Mouse (Mus musculus): Measurements from ENCODE around the gene Tenm2. TPM values are rescaled to one million over a fixed set of nuclear protein-coding genes. Genes with fewer than 3 reads are reported as not detected.

The Tenm2 gene
- total and polyA plus RNA-seq, 3 experiments = 0.08 to 0.14 (median 0.12) TPM

GRCm38 (mm10) chr11:36351341-36351740 lies 884.4 kb downstream of the Tenm2 start:
- no peak for TF ChIP-seq CTCF (IDR thresholded peaks at IDR 0.05)
- no peak for TF ChIP-seq POLR2A (IDR thresholded peaks at IDR 0.05; ENCODE audit: insufficient read depth, low read depth, low read length)
- TF ChIP-seq EP300 (IDR thresholded peaks at IDR 0.05; ENCODE audit: insufficient read depth, low read depth, low read length) = no peak
- no peak for DNase-seq
- Histone ChIP-seq H3K4me1 (ENCODE audit: control insufficient read depth, insufficient read depth, low read length) (no peaks in the 10 kb centered on the region), H3K27ac (no peak overlapping the region), H3K79me2 (replicated peaks; ENCODE audit: control insufficient read depth, insufficient read depth, low read length) (no peaks in the 10 kb centered on the region), H3K4me3 (no peak overlapping the region), H3K9ac (ENCODE audit: low read depth, low read length) (no peak overlapping the region), H3K36me3 (ENCODE audit: control insufficient read depth, insufficient read depth, low read length) (no peaks in the 10 kb centered on the region), H3K27me3 (ENCODE audit: control insufficient read depth, insufficient read depth, low read length) (no peaks in the 10 kb centered on the region)
- 71% methylated on average over 6 of the region's 6 CpGs for WGBS
- intact Hi-C loops (cut with DNase I) = no loop called here

DNA sequence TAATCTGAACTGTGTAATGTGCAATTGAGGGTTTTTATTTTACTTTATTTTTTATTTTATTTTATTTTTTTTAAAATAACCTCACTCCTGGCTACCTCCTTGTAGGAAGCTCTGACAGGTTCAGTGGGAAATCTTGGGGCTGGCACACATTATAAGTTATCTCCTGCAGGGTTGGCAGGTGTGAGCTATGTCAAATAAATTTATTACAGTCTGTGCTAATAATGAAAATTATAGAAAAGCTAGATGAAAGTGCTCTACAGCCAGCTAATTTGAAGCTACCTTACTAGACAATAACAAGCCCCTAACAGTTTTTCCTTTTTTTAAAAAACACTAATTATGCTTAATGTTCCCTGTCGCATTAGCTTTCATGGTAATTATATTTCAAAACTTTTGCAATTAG lies 885.5 kb downstream of the Tenm2 start:
- TF ChIP-seq CTCF (IDR thresholded peaks at IDR 0.05) = no peak
- Histone ChIP-seq H3K79me2 (replicated peaks; ENCODE audit: control insufficient read depth, insufficient read depth, low read length) (no peaks in the 10 kb centered on the region), H3K4me1 (ENCODE audit: control insufficient read depth, insufficient read depth, low read length) (no peaks in the 10 kb centered on the region), H3K27me3 (ENCODE audit: control insufficient read depth, insufficient read depth, low read length) (no peaks in the 10 kb centered on the region), H3K4me3 (no peak overlapping the region), H3K36me3 (ENCODE audit: control insufficient read depth, insufficient read depth, low read length) (no peaks in the 10 kb centered on the region), H3K27ac (no peak overlapping the region), H3K9ac (ENCODE audit: low read depth, low read length) (no peak overlapping the region)
- 90% methylated on average over 1 of the region's 1 CpGs for WGBS
- intact Hi-C loops (cut with DNase I) = no loop called here
- no peak for DNase-seq

GRCm38 (mm10) chr11:36349856-36350255 lies 885.9 kb downstream of the Tenm2 start:
- no peak for DNase-seq
- WGBS = 85% methylated on average over 2 of the region's 2 CpGs

DNA sequence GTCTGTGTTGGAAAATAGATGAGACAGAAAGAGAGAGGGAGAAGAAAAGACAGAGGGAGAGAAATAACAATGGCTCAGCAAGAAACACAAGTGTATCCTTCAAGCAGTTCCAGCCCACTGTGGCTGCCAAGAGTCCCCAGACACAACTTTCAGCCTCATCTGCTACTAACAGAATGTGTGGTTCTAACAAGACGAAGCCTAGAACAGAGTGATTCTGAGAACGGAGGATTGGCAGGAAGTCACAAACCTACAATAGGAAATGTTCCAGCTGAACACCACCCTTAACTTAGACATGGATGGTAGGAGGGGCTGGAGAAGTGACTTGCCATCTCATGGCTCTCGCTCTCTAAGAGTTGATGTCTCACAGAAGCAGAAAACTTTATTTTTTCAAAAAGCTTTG lies 894.0 kb downstream of the Tenm2 start:
- WGBS = 67% methylated on average over 3 of the region's 3 CpGs

More at GRCm38 (mm10) chr11:36349856-36350255, 885.9 kb downstream of the Tenm2 start:
- no peaks in the 10 kb centered on the region for H3K36me3 ChIP-seq (ENCODE audit: control insufficient read depth, insufficient read depth, low read length)
- intact Hi-C loops (cut with DNase I) = no loop called here
- H3K9ac ChIP-seq (ENCODE audit: low read depth, low read length) = no peak overlapping the region
- no peaks in the 10 kb centered on the region for H3K79me2 ChIP-seq (replicated peaks; ENCODE audit: control insufficient read depth, insufficient read depth, low read length)
- H3K27ac ChIP-seq = no peak overlapping the region
- no peak overlapping the region for H3K4me3 ChIP-seq
- no peaks in the 10 kb centered on the region for H3K4me1 ChIP-seq (ENCODE audit: control insufficient read depth, insufficient read depth, low read length)
- TF ChIP-seq CTCF (IDR thresholded peaks at IDR 0.05) = no peak
- H3K27me3 ChIP-seq (ENCODE audit: control insufficient read depth, insufficient read depth, low read length) = no peaks in the 10 kb centered on the region

DNA sequence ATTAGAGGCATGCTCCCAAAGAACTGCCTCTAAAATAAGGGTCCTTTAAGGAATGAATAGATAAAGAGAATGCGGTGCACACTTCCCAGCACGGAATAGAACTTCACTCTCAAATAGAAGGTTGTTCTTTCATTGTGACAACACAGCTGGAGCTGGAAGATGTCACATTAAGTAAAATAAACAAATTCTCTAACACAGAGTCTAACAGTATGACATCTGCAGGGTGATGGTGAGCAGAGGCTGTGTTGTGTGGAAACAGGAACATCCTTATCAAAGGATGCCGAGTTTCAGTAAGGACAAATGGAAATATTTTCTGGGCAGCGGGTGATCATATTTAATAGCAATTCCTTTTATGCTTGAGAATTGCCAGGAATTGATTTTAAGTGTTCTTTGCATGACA lies 897.3 kb downstream of the Tenm2 start:
- H3K4me3 ChIP-seq = no peak overlapping the region
- intact Hi-C loops (cut with DNase I) = no loop called here
- H3K27me3 ChIP-seq (ENCODE audit: control insufficient read depth, insufficient read depth, low read length) = no peaks in the 10 kb centered on the region
- H3K36me3 ChIP-seq (ENCODE audit: control insufficient read depth, insufficient read depth, low read length) = no peaks in the 10 kb centered on the region
- no peak for DNase-seq
- no peaks in the 10 kb centered on the region for H3K79me2 ChIP-seq (replicated peaks; ENCODE audit: control insufficient read depth, insufficient read depth, low read length)
- TF ChIP-seq EP300 (IDR thresholded peaks at IDR 0.05; ENCODE audit: insufficient read depth, low read depth, low read length) (no peak), CTCF (IDR thresholded peaks at IDR 0.05) (no peak), POLR2A (IDR thresholded peaks at IDR 0.05; ENCODE audit: insufficient read depth, low read depth, low read length) (no peak)
- no peak overlapping the region for H3K27ac ChIP-seq
- H3K4me1 ChIP-seq (ENCODE audit: control insufficient read depth, insufficient read depth, low read length) = no peaks in the 10 kb centered on the region
- WGBS = 43% methylated on average over 4 of the region's 4 CpGs
- no peak overlapping the region for H3K9ac ChIP-seq (ENCODE audit: low read depth, low read length)

More for the DNA sequence above, 894.0 kb downstream of the Tenm2 start:
- H3K9ac ChIP-seq (ENCODE audit: low read depth, low read length) = no peak overlapping the region
- H3K36me3 ChIP-seq (ENCODE audit: control insufficient read depth, insufficient read depth, low read length) = no peaks in the 10 kb centered on the region
- intact Hi-C loops (cut with DNase I) = no loop called here
- H3K4me3 ChIP-seq = no peak overlapping the region
- H3K27me3 ChIP-seq (ENCODE audit: control insufficient read depth, insufficient read depth, low read length) = no peaks in the 10 kb centered on the region
- TF ChIP-seq POLR2A (IDR thresholded peaks at IDR 0.05; ENCODE audit: insufficient read depth, low read depth, low read length) (no peak), CTCF (IDR thresholded peaks at IDR 0.05) (no peak), EP300 (IDR thresholded peaks at IDR 0.05; ENCODE audit: insufficient read depth, low read depth, low read length) (no peak)
- no peak for DNase-seq
- no peaks in the 10 kb centered on the region for H3K4me1 ChIP-seq (ENCODE audit: control insufficient read depth, insufficient read depth, low read length)
- no peak overlapping the region for H3K27ac ChIP-seq
- no peaks in the 10 kb centered on the region for H3K79me2 ChIP-seq (replicated peaks; ENCODE audit: control insufficient read depth, insufficient read depth, low read length)

- Histone ChIP-seq H3K4me3 (no peak overlapping the region), H3K27ac (no peak overlapping the region), H3K4me1 (ENCODE audit: control insufficient read depth, insufficient read depth, low read length) (no peaks in the 10 kb centered on the region), H3K36me3 (ENCODE audit: control insufficient read depth, insufficient read depth, low read length) (no peaks in the 10 kb centered on the region), H3K27me3 (ENCODE audit: control insufficient read depth, insufficient read depth, low read length) (no peaks in the 10 kb centered on the region), H3K9ac (ENCODE audit: low read depth, low read length) (no peak overlapping the region), H3K79me2 (replicated peaks; ENCODE audit: control insufficient read depth, insufficient read depth, low read length) (no peaks in the 10 kb centered on the region)
- 76% methylated on average over 6 of the region's 6 CpGs for WGBS
- TF ChIP-seq EP300 (IDR thresholded peaks at IDR 0.05; ENCODE audit: insufficient read depth, low read depth, low read length) (no peak), CTCF (IDR thresholded peaks at IDR 0.05) (no peak), POLR2A (IDR thresholded peaks at IDR 0.05; ENCODE audit: insufficient read depth, low read depth, low read length) (no peak)
- intact Hi-C loops (cut with DNase I) = no loop called here
- no peak for DNase-seq
These were observed 898.7 kb downstream of the Tenm2 start for GRCm38 (mm10) chr11:36337063-36337462.
